Mouse (Mus musculus) cortical plate, adult 2 months (tissue): ENCODE measurements around the gene Mycbpap. TPM values are rescaled to one million over a fixed set of nuclear protein-coding genes. Genes with fewer than 3 reads are reported as not detected.

Experiments used
- H3K27ac ChIP-seq: fragments of 200-500 bp; 2 replicates; pipeline ENCODE4 v1.5.1; 2012; ENCODE audit warnings: low read length, control low read depth, inconsistent platforms; ENCODE audit not compliant: insufficient read depth
- H3K4me1 ChIP-seq: fragments of 200-500 bp; 2 replicates; pipeline ENCODE4 v1.6.1; 2011; ENCODE audit warnings: low read length; ENCODE audit not compliant: control insufficient read depth, insufficient read depth
- H3K4me3 ChIP-seq: fragments of 200-500 bp; 2 replicates; pipeline ENCODE4 v1.5.1; 2011; ENCODE audit warnings: mild to moderate bottlenecking, low read length, control low read depth; ENCODE audit not compliant: insufficient read depth
- CTCF ChIP-seq: fragments of 200-500 bp; IDR thresholded peaks from 2 replicates; pipeline ENCODE4 v1.5.1; 2011; ENCODE audit warnings: mild to moderate bottlenecking, control low read depth, low read length; ENCODE audit not compliant: insufficient read depth; ENCODE audit errors: extremely low read depth
- POLR2A ChIP-seq: fragments of 200-500 bp; IDR thresholded peaks from 2 replicates; pipeline ENCODE4 v1.6.1; 2011; ENCODE audit warnings: mild to moderate bottlenecking, low read length, control low read depth; ENCODE audit not compliant: insufficient read depth; ENCODE audit errors: extremely low read depth
- polyA plus RNA-seq: library from polyadenylated mRNA; depleted of rRNA; stranded (reverse); fragments of >200 nt; gene quantifications from 2 replicates; pipeline ENCODE4 v1.2.3, GENCODE M21; 2012

The Mycbpap gene
- polyA plus RNA-seq, 1 experiment = 2.5 TPM

DNA sequence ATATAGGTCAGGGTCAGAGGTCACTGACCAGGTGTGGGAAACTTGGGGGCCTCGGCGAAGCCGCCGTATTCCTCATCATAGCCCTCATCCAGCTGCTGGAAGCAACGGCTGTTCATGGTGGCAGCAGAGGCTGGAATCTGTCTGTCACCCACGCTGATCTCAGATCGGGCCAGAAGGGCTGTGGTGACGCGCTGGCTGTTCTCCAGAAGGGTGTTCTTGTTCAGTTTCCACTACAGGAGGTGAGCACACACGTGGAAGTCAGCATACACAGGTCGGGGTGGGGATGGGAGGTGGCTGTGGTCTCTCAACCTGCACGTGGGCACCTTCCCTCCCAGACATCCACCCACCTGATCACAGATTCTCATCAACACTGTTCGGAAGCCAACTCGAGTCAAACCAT is 37.6 kb downstream of the Mycbpap start:
- TF ChIP-seq CTCF (no peak), POLR2A (no peak)

DNA sequence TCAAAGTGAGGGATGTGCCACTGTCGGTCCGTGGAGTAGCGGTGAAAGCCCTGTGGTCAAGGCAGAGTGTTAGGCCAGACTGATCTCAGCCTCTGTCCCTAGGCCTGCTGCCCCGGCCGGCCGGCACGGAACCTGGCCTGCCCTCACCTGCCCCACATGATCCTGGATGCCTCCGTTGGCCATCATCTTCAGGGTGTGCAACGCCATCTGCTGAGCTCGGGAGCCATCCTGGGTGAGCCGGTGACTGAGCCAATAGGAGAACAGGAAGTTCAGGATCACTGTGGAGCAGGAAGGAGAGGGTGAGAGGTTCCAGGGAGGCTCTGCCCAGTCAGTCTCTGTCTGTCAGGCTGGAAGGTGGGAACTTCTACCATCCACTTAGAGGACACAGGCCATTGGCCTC is 38.1 kb downstream of the Mycbpap start:
- no peak overlapping the region for H3K27ac ChIP-seq
- no peaks in the 10 kb centered on the region for H3K4me1 ChIP-seq
- H3K4me3 ChIP-seq = no peak overlapping the region
- TF ChIP-seq POLR2A (no peak), CTCF (no peak)

More for the DNA sequence above, 37.6 kb downstream of the Mycbpap start:
- no peak overlapping the region for H3K27ac ChIP-seq
- no peak overlapping the region for H3K4me3 ChIP-seq
- H3K4me1 ChIP-seq = no peaks in the 10 kb centered on the region

DNA sequence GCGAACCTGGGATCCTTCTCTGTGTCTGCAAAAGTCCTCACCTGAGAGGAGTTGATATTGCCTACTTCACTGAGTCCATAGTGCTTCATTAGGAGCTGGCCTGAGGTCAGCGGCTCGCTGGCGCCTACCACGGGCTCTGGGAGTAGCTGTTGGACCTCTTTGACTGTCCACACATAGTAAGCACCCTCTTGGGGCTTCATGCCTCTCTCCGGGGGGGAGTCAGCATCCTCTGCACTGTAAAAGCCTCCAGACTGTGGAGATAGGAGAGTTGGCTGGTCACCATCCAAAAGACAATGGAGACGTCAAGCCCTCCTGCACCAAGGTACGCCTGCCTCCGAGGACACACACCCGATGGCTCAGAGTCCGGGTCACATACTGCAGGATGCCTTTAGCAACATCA is 38.8 kb downstream of the Mycbpap start:
- TF ChIP-seq POLR2A (no peak), CTCF (no peak)
- H3K27ac ChIP-seq = no peak overlapping the region
- H3K4me1 ChIP-seq = no peaks in the 10 kb centered on the region

DNA sequence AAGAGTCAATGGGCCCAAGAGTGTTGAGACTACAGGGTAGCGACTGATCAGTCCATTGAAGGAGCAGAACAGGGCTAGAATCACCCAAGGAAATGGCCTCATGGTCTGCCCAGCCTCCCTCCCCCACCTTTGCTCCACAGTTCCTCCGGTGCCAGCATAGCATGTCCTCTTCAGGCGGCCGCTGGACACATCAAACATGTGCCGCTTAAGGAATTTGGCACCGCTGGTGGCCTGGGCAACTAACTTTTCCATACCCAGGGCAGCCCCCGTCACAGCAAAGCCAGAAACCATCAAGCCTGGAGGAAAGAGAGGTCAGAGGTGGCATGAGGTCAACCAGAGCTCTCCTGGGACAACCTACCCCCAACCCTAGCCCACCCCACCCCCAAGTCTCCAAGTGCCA is 39.6 kb downstream of the Mycbpap start:
- Histone ChIP-seq H3K4me1 (no peaks in the 10 kb centered on the region), H3K4me3 (no peak overlapping the region)
- no peak for TF ChIP-seq POLR2A
- TF ChIP-seq CTCF = no peak

More for the DNA sequence above, 38.8 kb downstream of the Mycbpap start:
- H3K4me3 ChIP-seq = no peak overlapping the region

DNA sequence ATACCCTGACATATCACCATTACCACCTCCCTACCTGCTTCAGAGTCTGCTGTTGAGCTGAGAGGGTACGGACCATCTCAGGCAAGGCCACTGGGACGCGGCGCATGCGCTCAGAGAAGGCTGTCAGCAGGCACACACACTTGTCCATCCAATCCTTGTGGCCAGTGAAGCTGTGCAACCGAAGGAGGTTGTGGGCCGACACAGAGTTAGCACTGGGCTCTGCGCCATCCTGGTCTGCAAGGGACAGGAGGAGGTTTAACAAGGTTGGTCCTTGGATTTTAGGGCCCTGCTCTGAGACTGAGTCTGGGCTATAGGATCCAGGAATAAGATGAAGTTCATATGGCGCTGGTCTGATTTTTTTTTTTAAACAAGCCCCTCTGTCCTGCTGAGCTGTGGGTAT is 41.2 kb downstream of the Mycbpap start:
- TF ChIP-seq CTCF (no peak), POLR2A (no peak)
- no peak overlapping the region for H3K27ac ChIP-seq
- no peak overlapping the region for H3K4me3 ChIP-seq
- no peaks in the 10 kb centered on the region for H3K4me1 ChIP-seq

More for the DNA sequence above, 39.6 kb downstream of the Mycbpap start:
- H3K27ac ChIP-seq = no peak overlapping the region

DNA sequence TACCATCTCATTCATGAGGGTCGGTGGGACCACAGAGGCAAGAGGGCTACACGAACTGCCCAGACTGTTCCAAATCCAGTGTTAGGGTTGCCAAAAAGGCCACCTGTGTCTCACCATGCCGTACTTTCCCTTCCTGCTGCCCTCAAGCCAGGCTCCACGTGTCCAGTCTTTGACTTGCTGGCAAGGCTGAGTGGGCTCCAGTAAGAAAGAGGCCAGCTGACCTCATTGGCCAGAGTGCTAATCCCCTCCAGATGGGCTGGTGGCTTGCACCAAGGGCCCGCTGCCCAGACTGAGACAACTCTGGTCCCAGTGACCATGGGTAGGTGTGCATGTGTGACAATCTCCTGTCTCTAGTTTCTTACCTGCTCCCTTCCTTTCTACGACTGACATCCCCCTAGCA is 43.9 kb downstream of the Mycbpap start:
- H3K27ac ChIP-seq = no peak overlapping the region
- H3K4me3 ChIP-seq = no peak overlapping the region
- peaks cover 3% of the 10 kb centered on the region; the same call in 1 of the 2 replicates for H3K4me1 ChIP-seq
- TF ChIP-seq POLR2A (no peak), CTCF (no peak)

DNA sequence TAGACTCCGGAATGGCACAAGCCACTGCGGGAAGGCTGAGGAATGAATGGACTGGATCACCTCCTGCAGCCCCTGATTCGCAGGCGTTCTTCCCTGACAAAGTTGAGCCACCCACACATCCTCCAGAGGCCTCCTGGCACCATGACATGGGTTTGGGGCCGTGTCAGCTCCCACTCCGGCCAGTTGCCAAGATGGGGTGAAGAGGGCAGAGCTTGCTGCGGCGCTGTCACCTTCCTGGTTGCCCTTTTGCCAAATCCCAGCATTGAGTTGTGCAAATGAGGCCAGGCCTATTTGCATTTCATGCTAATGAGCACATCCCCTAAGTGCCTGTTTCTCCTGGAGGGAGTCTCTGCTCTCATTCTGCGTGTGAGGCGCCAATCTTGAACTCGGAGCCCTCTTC is 45.8 kb downstream of the Mycbpap start:
- TF ChIP-seq CTCF (no peak), POLR2A (no peak)
- Histone ChIP-seq H3K4me3 (no peak overlapping the region), H3K4me1 (peaks cover 3% of the 10 kb centered on the region; the same call in 1 of the 2 replicates), H3K27ac (no peak overlapping the region)

DNA sequence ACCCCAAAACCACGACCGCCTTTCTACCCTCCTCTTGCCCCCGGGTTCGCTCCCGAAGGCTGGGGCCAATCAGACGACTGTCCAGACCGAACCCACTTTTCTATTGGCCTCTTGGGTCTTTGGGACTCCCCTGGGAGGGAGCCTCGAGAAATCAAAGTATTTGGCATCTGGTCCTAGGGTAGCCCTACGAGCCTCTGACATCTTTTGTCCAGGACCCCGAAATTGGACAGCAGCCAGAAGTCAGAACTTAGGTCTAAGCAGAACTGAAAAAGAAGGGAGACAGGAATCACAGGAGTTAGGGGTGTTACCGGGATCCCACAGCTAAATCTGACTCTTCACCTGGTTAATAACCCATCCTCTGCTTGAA is 47.0 kb downstream of the Mycbpap start:
- no peak overlapping the region for H3K27ac ChIP-seq
- TF ChIP-seq CTCF = no peak
- no peak for TF ChIP-seq POLR2A
- peak overlapping the region; percentile 85 for H3K4me3 ChIP-seq
- peaks cover 3% of the 10 kb centered on the region; the same call in 1 of the 2 replicates for H3K4me1 ChIP-seq

DNA sequence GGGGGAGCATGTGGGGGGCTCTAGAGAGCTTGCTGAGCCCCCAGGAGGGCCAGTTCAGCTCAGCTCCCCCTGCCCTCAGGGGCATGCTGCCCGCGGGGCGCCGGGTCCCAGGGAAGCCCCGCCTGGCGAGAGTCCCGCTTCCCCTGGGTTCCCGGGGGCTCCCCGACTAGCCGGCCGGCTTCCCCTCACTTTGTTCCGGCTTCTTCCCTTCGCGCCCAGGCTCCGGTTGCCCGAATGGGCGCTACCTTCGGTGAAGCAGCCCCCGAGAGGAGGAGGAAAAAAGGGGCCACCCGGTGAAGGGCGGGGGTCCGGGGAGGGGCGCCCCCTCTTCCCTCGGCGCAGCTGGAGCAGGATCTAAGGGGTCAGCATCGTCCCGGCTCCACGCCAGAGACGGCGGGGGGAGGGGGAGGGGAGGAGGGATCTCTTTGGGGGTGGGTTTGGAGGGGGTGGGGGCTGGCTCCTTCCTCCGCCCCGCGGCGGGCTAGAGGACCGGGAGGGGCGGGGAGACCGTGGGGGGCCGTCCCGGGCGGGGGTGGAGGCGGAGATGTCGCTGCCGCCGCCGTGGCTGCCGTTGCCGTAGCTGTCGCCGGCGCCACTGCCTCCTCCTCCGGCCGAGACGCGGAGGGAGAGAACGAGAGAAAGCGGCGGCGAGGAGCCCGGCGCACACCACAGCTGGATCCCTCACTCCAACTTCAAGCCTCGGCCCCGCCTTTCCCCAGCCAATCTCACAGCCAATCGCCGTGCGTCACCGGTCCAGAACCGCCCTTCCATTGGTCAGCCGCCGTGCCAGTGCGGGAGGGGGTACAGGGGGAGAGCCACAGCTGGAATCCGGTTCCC is 47.6 kb downstream of the Mycbpap start, which contains the start of gene Cacna1g:
Cacna1g (minus strand) TSS at position 492 of the 837 bp plus-strand sequence.
- H3K4me1 ChIP-seq = peaks cover 5% of the 10 kb centered on the region
- H3K27ac ChIP-seq = no peak within 1 kb of the TSS
- TF ChIP-seq POLR2A (peak; percentile 62; the same call in 1 of the 2 replicates), CTCF (no peak)

More for the DNA sequence above, 47.6 kb downstream of the Mycbpap start, which contains the start of gene Cacna1g:
- peak within 1 kb of the TSS; percentile 85 for H3K4me3 ChIP-seq
